Mouse (Mus musculus): Measurements from ENCODE around the gene Gm8369. TPM values are rescaled to one million over a fixed set of nuclear protein-coding genes. Genes with fewer than 3 reads are reported as not detected.

The Gm8369 gene
- polyA plus RNA-seq, 1 experiment: not detected

GRCm38 (mm10) chr19:11479714-11480113 is 6.0 kb upstream of the Gm8369 start:
- TF ChIP-seq CTCF (IDR thresholded peaks at IDR 0.05; ENCODE audit: low read depth, low read length) (no peak), EP300 (IDR thresholded peaks at IDR 0.05; ENCODE audit: insufficient read depth, low read depth, low read length) (no peak), POLR2A (IDR thresholded peaks at IDR 0.05; ENCODE audit: insufficient read depth, low read length) (no peak)
- Histone ChIP-seq H3K9ac (ENCODE audit: low read depth, poor library complexity, severe bottlenecking) (no peak overlapping the region), H3K36me3 (ENCODE audit: control insufficient read depth, insufficient read depth, low read length, poor library complexity, severe bottlenecking) (no peaks in the 10 kb centered on the region), H3K27ac (ENCODE audit: insufficient read depth, low read length) (no peak overlapping the region), H3K27me3 (ENCODE audit: control insufficient read depth, insufficient read depth, low read length, poor library complexity, severe bottlenecking) (no peaks in the 10 kb centered on the region), H3K9me3 (replicated peaks; ENCODE audit: control insufficient read depth, insufficient read depth, low read length, poor library complexity, severe bottlenecking) (no peaks in the 10 kb centered on the region), H3K4me3 (ENCODE audit: low read depth, low read length) (no peak overlapping the region), H3K4me1 (ENCODE audit: control insufficient read depth, insufficient read depth, low read length) (no peaks in the 10 kb centered on the region)

- H3K9ac ChIP-seq (ENCODE audit: low read depth, poor library complexity, severe bottlenecking): no peak overlapping the region
- no peak overlapping the region for H3K27ac ChIP-seq (ENCODE audit: insufficient read depth, low read length)
- H3K4me1 ChIP-seq (ENCODE audit: control insufficient read depth, insufficient read depth, low read length): no peaks in the 10 kb centered on the region
- no peaks in the 10 kb centered on the region for H3K9me3 ChIP-seq (replicated peaks; ENCODE audit: control insufficient read depth, insufficient read depth, low read length, poor library complexity, severe bottlenecking)
- H3K4me3 ChIP-seq (ENCODE audit: low read depth, low read length): no peak overlapping the region
- H3K27me3 ChIP-seq (ENCODE audit: control insufficient read depth, insufficient read depth, low read length, poor library complexity, severe bottlenecking): no peaks in the 10 kb centered on the region
- TF ChIP-seq EP300 (IDR thresholded peaks at IDR 0.05; ENCODE audit: insufficient read depth, low read depth, low read length) (no peak), POLR2A (IDR thresholded peaks at IDR 0.05; ENCODE audit: insufficient read depth, low read length) (no peak), CTCF (IDR thresholded peaks at IDR 0.05; ENCODE audit: low read depth, low read length) (no peak)
- H3K36me3 ChIP-seq (ENCODE audit: control insufficient read depth, insufficient read depth, low read length, poor library complexity, severe bottlenecking): no peaks in the 10 kb centered on the region
Observed at GRCm38 (mm10) chr19:11482684-11483083, 3.1 kb upstream of the Gm8369 start.

- Histone ChIP-seq H3K4me3 (ENCODE audit: low read depth, low read length) (no peak overlapping the region), H3K36me3 (ENCODE audit: control insufficient read depth, insufficient read depth, low read length, poor library complexity, severe bottlenecking) (no peaks in the 10 kb centered on the region), H3K9me3 (replicated peaks; ENCODE audit: control insufficient read depth, insufficient read depth, low read length, poor library complexity, severe bottlenecking) (no peaks in the 10 kb centered on the region), H3K27ac (ENCODE audit: insufficient read depth, low read length) (no peak overlapping the region), H3K27me3 (ENCODE audit: control insufficient read depth, insufficient read depth, low read length, poor library complexity, severe bottlenecking) (no peaks in the 10 kb centered on the region), H3K4me1 (ENCODE audit: control insufficient read depth, insufficient read depth, low read length) (no peaks in the 10 kb centered on the region), H3K9ac (ENCODE audit: low read depth, poor library complexity, severe bottlenecking) (no peak overlapping the region)
- TF ChIP-seq POLR2A (IDR thresholded peaks at IDR 0.05; ENCODE audit: insufficient read depth, low read length) (no peak), CTCF (IDR thresholded peaks at IDR 0.05; ENCODE audit: low read depth, low read length) (no peak), EP300 (IDR thresholded peaks at IDR 0.05; ENCODE audit: insufficient read depth, low read depth, low read length) (no peak)
Observed at GRCm38 (mm10) chr19:11483941-11484340, 1.8 kb upstream of the Gm8369 start.

- H3K9me3 ChIP-seq (replicated peaks; ENCODE audit: control insufficient read depth, insufficient read depth, low read length, poor library complexity, severe bottlenecking): no peaks in the 10 kb centered on the region
- no peaks in the 10 kb centered on the region for H3K4me1 ChIP-seq (ENCODE audit: control insufficient read depth, insufficient read depth, low read length)
- H3K27ac ChIP-seq (ENCODE audit: insufficient read depth, low read length): no peak overlapping the region
- no peak overlapping the region for H3K9ac ChIP-seq (ENCODE audit: low read depth, poor library complexity, severe bottlenecking)
- no peaks in the 10 kb centered on the region for H3K36me3 ChIP-seq (ENCODE audit: control insufficient read depth, insufficient read depth, low read length, poor library complexity, severe bottlenecking)
- no peak for TF ChIP-seq EP300 (IDR thresholded peaks at IDR 0.05; ENCODE audit: insufficient read depth, low read depth, low read length)
- TF ChIP-seq POLR2A (IDR thresholded peaks at IDR 0.05; ENCODE audit: insufficient read depth, low read length): no peak
- no peak for TF ChIP-seq CTCF (IDR thresholded peaks at IDR 0.05; ENCODE audit: low read depth, low read length)
- H3K4me3 ChIP-seq (ENCODE audit: low read depth, low read length): no peak overlapping the region
- no peaks in the 10 kb centered on the region for H3K27me3 ChIP-seq (ENCODE audit: control insufficient read depth, insufficient read depth, low read length, poor library complexity, severe bottlenecking)
Observed at GRCm38 (mm10) chr19:11484388-11484787, 1.4 kb upstream of the Gm8369 start.

GRCm38 (mm10) chr19:11485266-11485665 is 472 bp upstream of the Gm8369 start:
- Histone ChIP-seq H3K4me1 (ENCODE audit: control insufficient read depth, insufficient read depth, low read length) (no peaks in the 10 kb centered on the region), H3K27ac (ENCODE audit: insufficient read depth, low read length) (no peak overlapping the region), H3K27me3 (ENCODE audit: control insufficient read depth, insufficient read depth, low read length, poor library complexity, severe bottlenecking) (no peaks in the 10 kb centered on the region), H3K9me3 (replicated peaks; ENCODE audit: control insufficient read depth, insufficient read depth, low read length, poor library complexity, severe bottlenecking) (no peaks in the 10 kb centered on the region), H3K9ac (ENCODE audit: low read depth, poor library complexity, severe bottlenecking) (no peak overlapping the region), H3K36me3 (ENCODE audit: control insufficient read depth, insufficient read depth, low read length, poor library complexity, severe bottlenecking) (no peaks in the 10 kb centered on the region), H3K4me3 (ENCODE audit: low read depth, low read length) (no peak overlapping the region)
- no peak for TF ChIP-seq POLR2A (IDR thresholded peaks at IDR 0.05; ENCODE audit: insufficient read depth, low read length)
- no peak for TF ChIP-seq EP300 (IDR thresholded peaks at IDR 0.05; ENCODE audit: insufficient read depth, low read depth, low read length)
- no peak for TF ChIP-seq CTCF (IDR thresholded peaks at IDR 0.05; ENCODE audit: low read depth, low read length)

GRCm38 (mm10) chr19:11486599-11486998 is 861 bp downstream of the Gm8369 start:
- Histone ChIP-seq H3K27me3 (ENCODE audit: control insufficient read depth, insufficient read depth, low read length, poor library complexity, severe bottlenecking) (no peaks in the 10 kb centered on the region), H3K4me3 (ENCODE audit: low read depth, low read length) (no peak overlapping the region), H3K9ac (ENCODE audit: low read depth, poor library complexity, severe bottlenecking) (no peak overlapping the region), H3K36me3 (ENCODE audit: control insufficient read depth, insufficient read depth, low read length, poor library complexity, severe bottlenecking) (no peaks in the 10 kb centered on the region), H3K4me1 (ENCODE audit: control insufficient read depth, insufficient read depth, low read length) (no peaks in the 10 kb centered on the region), H3K9me3 (replicated peaks; ENCODE audit: control insufficient read depth, insufficient read depth, low read length, poor library complexity, severe bottlenecking) (no peaks in the 10 kb centered on the region), H3K27ac (ENCODE audit: insufficient read depth, low read length) (no peak overlapping the region)
- TF ChIP-seq CTCF (IDR thresholded peaks at IDR 0.05; ENCODE audit: low read depth, low read length) (no peak), POLR2A (IDR thresholded peaks at IDR 0.05; ENCODE audit: insufficient read depth, low read length) (no peak), EP300 (IDR thresholded peaks at IDR 0.05; ENCODE audit: insufficient read depth, low read depth, low read length) (no peak)

Data from ES-Bruce4 (cell line).